Comparison of ENCODE assay signal across 9 mouse cellular contexts in genomic region chr17:63430395-63431075, GRCm38 (mm10).
DNase-seq lines count a peak whose midpoint lies in the region; ATAC-seq and TF ChIP-seq lines count a peak whose summit lies in the region.
"Had no signal": no experiment of that assay in that cellular context is flagged by ENCODE, and none has a peak within 500 bp of the region (broad histone marks: within the 10 kb centered on the region; RNA-seq: fewer than 3 reads in every experiment).

No protein-coding gene starts in this region.

- ATAC-seq in activated CD4-positive, CD25-positive, alpha-beta regulatory T cell, adult 4 months = peak; percentile 59
- no peak for ATAC-seq in hindbrain, postnatal 0 days
- ATAC-seq in megakaryocyte-erythroid progenitor cell, adult 5-6 weeks (replicated peaks; ENCODE audit: low FRiP score, low TSS enrichment, poor library complexity, severe bottlenecking) = peak; percentile 76

- TF ChIP-seq POLR2A in heart, adult 2 months (IDR thresholded peaks at IDR 0.05; ENCODE audit: insufficient read depth, low read depth, low read length) = no peak

- no peaks in the 10 kb centered on the region for H3K79me2 ChIP-seq in heart, adult 2 months (replicated peaks; ENCODE audit: control insufficient read depth, insufficient read depth, low read length)

- peaks cover 5% of the 10 kb centered on the region for H3K4me1 ChIP-seq in heart, adult 2 months (ENCODE audit: control insufficient read depth, insufficient read depth, low read length)
- H3K4me1 ChIP-seq in hindbrain, postnatal 0 days (ENCODE audit: insufficient read depth, low read length) = no peaks in the 10 kb centered on the region

- intact Hi-C loops in heart, adult 2 months (cut with DNase I) = no loop called here

- 0 out of 2 replicates have a peak overlapping the region, but pooled peaks have one; percentile 28 for H3K4me2 ChIP-seq in hindbrain, postnatal 0 days (ENCODE audit: low read depth, low read length)

- TF ChIP-seq EP300 in heart, adult 2 months (IDR thresholded peaks at IDR 0.05; ENCODE audit: insufficient read depth, low read depth, low read length) = no peak

- no peak overlapping the region for H3K27ac ChIP-seq in heart, adult 2 months
- no peak overlapping the region for H3K27ac ChIP-seq in hindbrain, postnatal 0 days

- no peak for TF ChIP-seq CTCF in heart, adult 2 months (IDR thresholded peaks at IDR 0.05)
- no peak for TF ChIP-seq CTCF in hindbrain, postnatal 0 days (IDR thresholded peaks at IDR 0.05; ENCODE audit: low read depth)

- no peak overlapping the region for H3K4me3 ChIP-seq in heart, adult 2 months
- no peak overlapping the region for H3K4me3 ChIP-seq in hindbrain, postnatal 0 days (ENCODE audit: low read length)

- H3K27me3 ChIP-seq in heart, adult 2 months (ENCODE audit: control insufficient read depth, insufficient read depth, low read length) = no peaks in the 10 kb centered on the region
- H3K27me3 ChIP-seq in hindbrain, postnatal 0 days (ENCODE audit: insufficient read depth, low read length) = no peaks in the 10 kb centered on the region
- H3K27me3 ChIP-seq: CH12.LX had no signal

- WGBS in heart, adult 2 months = 43% methylated on average over 17 of the region's 17 CpGs
- 68% methylated on average over 17 of the region's 17 CpGs for WGBS in hindbrain, postnatal 0 days

- no peak for DNase-seq in heart, adult 2 months
- no peak for DNase-seq in heart, adult 8-10 months (ENCODE audit: low spot score)
- DNase-seq in hindbrain, postnatal 0 days (ENCODE audit: low spot score) = no peak
- no peak for DNase-seq in adrenal gland, adult 18-20 months (ENCODE audit: low spot score in 2 of 2)
- DNase-seq in MN1 (ENCODE audit: low spot score) = no peak
- no peak for DNase-seq in cerebellum, adult 9-11 months

- peak overlapping the region; percentile 37 for H3K9ac ChIP-seq in heart, adult 2 months (ENCODE audit: low read depth, low read length)
- no peak overlapping the region for H3K9ac ChIP-seq in hindbrain, postnatal 0 days (replicated peaks; ENCODE audit: low read length)

- no peaks in the 10 kb centered on the region for H3K9me3 ChIP-seq in hindbrain, postnatal 0 days (ENCODE audit: low read length)

- no peaks in the 10 kb centered on the region for H3K36me3 ChIP-seq in heart, adult 2 months (ENCODE audit: control insufficient read depth, insufficient read depth, low read length)
- H3K36me3 ChIP-seq in hindbrain, postnatal 0 days (ENCODE audit: insufficient read depth, low read length) = no peaks in the 10 kb centered on the region
